Mouse (Mus musculus) layer of hippocampus, adult 18-20 months (tissue): ENCODE data around the gene Dysf. TPM values are rescaled to one million over a fixed set of nuclear protein-coding genes. Genes with fewer than 3 reads are reported as not detected.
A peak's percentile ranks its signal among the peaks of the same experiment; 100 is the strongest.

Experiments used
- DNase-seq, 2 experiments: peaks; one replicate each; pipeline ENCODE4 v3.0.0; 2022; ENCODE audit warnings: low spot score in 2 of 2
- total RNA-seq, 2 experiments: library from RNA; stranded (reverse); gene quantifications; 2 replicates each; pipeline ENCODE4 v1.2.3; 2021

Gene Dysf
- total RNA-seq, 2 experiments from 2014 or later = 1.5 to 2.9 TPM

GRCm38 (mm10) chr6:84110377-84110776, 102.0 kb downstream of the Dysf start:
- no peak for DNase-seq

GRCm38 (mm10) chr6:84111106-84111505, 102.7 kb downstream of the Dysf start:
- no peak for DNase-seq

- peak; percentile 56 to 65 for DNase-seq
Observed at GRCm38 (mm10) chr6:84119731-84120530, 111.5 kb downstream of the Dysf start.

- no peak for DNase-seq
Observed at GRCm38 (mm10) chr6:84124609-84125008, 116.2 kb downstream of the Dysf start.

- no peak for DNase-seq
Observed at GRCm38 (mm10) chr6:84125101-84125500, 116.7 kb downstream of the Dysf start.

- DNase-seq = no peak
Observed at GRCm38 (mm10) chr6:84128229-84128628, 119.8 kb downstream of the Dysf start.

- DNase-seq = no peak
Observed at GRCm38 (mm10) chr6:84130867-84131266, 122.5 kb downstream of the Dysf start.

- DNase-seq = no peak
Observed at GRCm38 (mm10) chr6:84131539-84131938, 123.1 kb downstream of the Dysf start.

GRCm38 (mm10) chr6:84133053-84133452, 124.7 kb downstream of the Dysf start:
- no peak for DNase-seq

- no peak for DNase-seq
Observed at GRCm38 (mm10) chr6:84133996-84134721, 125.8 kb downstream of the Dysf start.

- peak; percentile 14 to 53 for DNase-seq
Observed at GRCm38 (mm10) chr6:84134722-84135394, 126.5 kb downstream of the Dysf start.

- DNase-seq = no peak
Observed at GRCm38 (mm10) chr6:84135709-84136108, 127.3 kb downstream of the Dysf start.

GRCm38 (mm10) chr6:84136345-84136744, 128.0 kb downstream of the Dysf start:
- DNase-seq = no peak

- DNase-seq = peak in 1 of 2 experiments; percentile 10
Observed at GRCm38 (mm10) chr6:84139932-84140331, 131.5 kb downstream of the Dysf start.

- no peak for DNase-seq
Observed at GRCm38 (mm10) chr6:84142481-84142880, 134.1 kb downstream of the Dysf start.

GRCm38 (mm10) chr6:84143328-84143727, 134.9 kb downstream of the Dysf start:
- DNase-seq = no peak

- DNase-seq = no peak
Observed at GRCm38 (mm10) chr6:84144393-84144792, 136.0 kb downstream of the Dysf start.

- no peak for DNase-seq
Observed at GRCm38 (mm10) chr6:84147206-84148004, 139.0 kb downstream of the Dysf start.

GRCm38 (mm10) chr6:84148470-84148869, 140.1 kb downstream of the Dysf start:
- peak in 1 of 2 experiments; percentile 31 for DNase-seq

- DNase-seq = no peak
Observed at GRCm38 (mm10) chr6:84154508-84154907, 146.1 kb downstream of the Dysf start.

GRCm38 (mm10) chr6:84155765-84156164, 147.4 kb downstream of the Dysf start:
- DNase-seq = no peak
